Mouse (Mus musculus): Measurements from ENCODE around the gene Enah. TPM values are rescaled to one million over a fixed set of nuclear protein-coding genes. Genes with fewer than 3 reads are reported as not detected.

Gene Enah
- polyA plus RNA-seq, 1 experiment from 2014 or later = 23.5 TPM

DNA sequence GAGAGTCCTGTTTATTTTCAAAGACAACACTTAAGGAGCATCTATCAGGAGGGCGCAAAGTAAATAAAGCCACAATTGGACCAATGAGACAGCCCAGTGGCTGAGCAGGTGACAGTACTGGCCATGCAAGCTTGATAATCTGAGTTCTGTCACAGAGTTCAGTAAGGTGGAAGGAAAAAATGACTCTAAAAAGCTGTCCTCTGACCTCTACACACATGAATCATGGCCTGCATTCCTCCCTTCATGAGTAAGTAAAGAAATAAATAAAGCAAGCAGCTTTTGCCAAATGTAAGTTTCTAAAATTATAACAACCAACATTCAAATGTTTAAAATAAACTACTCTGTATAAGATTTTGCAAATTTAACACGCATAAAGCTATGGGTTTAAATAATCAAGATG, 35.0 kb downstream of the Enah start:
- peaks cover 2% of the 10 kb centered on the region; the same call in 1 of the 2 replicates for H3K4me1 ChIP-seq (ENCODE audit: control insufficient read depth, insufficient read depth, low read depth, low read length)
- H3K36me3 ChIP-seq (ENCODE audit: control insufficient read depth, insufficient read depth, low read length) = no peaks in the 10 kb centered on the region
- H3K9ac ChIP-seq (ENCODE audit: low read depth, low read length) = no peak overlapping the region
- no peak overlapping the region for H3K27ac ChIP-seq (ENCODE audit: low read depth, low read length)
- no peak overlapping the region for H3K4me3 ChIP-seq (ENCODE audit: low read length)
- no peak for ATAC-seq
- no peaks in the 10 kb centered on the region; the same call in 1 of the 2 replicates for H3K9me3 ChIP-seq (ENCODE audit: control insufficient read depth, low read length)
- no peaks in the 10 kb centered on the region for H3K27me3 ChIP-seq (replicated peaks; ENCODE audit: control insufficient read depth, insufficient read depth, low read length)
- WGBS = 97% methylated on average over 2 of the region's 2 CpGs
- H3K4me2 ChIP-seq (ENCODE audit: low read length) = no peak overlapping the region

- 72% methylated on average over 14 of the region's 14 CpGs for WGBS
- peaks cover 3% of the 10 kb centered on the region; the same call in 1 of the 2 replicates for H3K4me1 ChIP-seq (ENCODE audit: control insufficient read depth, insufficient read depth, low read depth, low read length)
- H3K36me3 ChIP-seq (ENCODE audit: control insufficient read depth, insufficient read depth, low read length) = no peaks in the 10 kb centered on the region
- no peak overlapping the region for H3K4me2 ChIP-seq (ENCODE audit: low read length)
- no peak overlapping the region for H3K4me3 ChIP-seq (ENCODE audit: low read length)
- ATAC-seq = 0 out of 2 replicates have a peak, but pooled peaks have one; percentile 31
- H3K9ac ChIP-seq (ENCODE audit: low read depth, low read length) = no peak overlapping the region
- no peaks in the 10 kb centered on the region for H3K27me3 ChIP-seq (replicated peaks; ENCODE audit: control insufficient read depth, insufficient read depth, low read length)
- no peaks in the 10 kb centered on the region; the same call in 1 of the 2 replicates for H3K9me3 ChIP-seq (ENCODE audit: control insufficient read depth, low read length)
- H3K27ac ChIP-seq (ENCODE audit: low read depth, low read length) = no peak overlapping the region
Measured at GRCm38 (mm10) chr1:181980017-181980719, 39.6 kb downstream of the Enah start.

DNA sequence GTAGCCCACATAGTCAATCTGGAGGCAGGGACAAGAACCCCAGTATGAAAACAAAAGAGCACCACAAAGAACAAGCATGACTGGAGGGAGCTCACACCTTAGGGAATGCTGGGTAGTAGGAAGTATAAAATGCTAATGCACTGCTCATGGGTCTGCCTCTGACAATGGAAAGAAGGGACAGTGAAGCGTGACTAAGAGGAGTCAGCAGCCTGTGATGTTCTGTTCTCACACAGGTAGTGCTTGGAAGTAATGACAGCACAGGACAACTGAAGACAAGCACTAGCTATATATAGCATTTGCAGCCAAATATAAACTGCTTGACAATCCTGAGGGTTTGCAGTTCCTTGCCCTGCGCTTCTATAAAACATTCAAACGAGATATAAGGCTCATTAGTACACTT, 44.3 kb downstream of the Enah start:
- peak; percentile 48; the same call in 1 of the 2 replicates for ATAC-seq

GRCm38 (mm10) chr1:181974897-181975296, 44.9 kb downstream of the Enah start:
- Histone ChIP-seq H3K4me1 (ENCODE audit: control insufficient read depth, insufficient read depth, low read depth, low read length) (peaks cover 3% of the 10 kb centered on the region; the same call in 1 of the 2 replicates), H3K9me3 (ENCODE audit: control insufficient read depth, low read length) (no peaks in the 10 kb centered on the region), H3K36me3 (ENCODE audit: control insufficient read depth, insufficient read depth, low read length) (no peaks in the 10 kb centered on the region), H3K27me3 (replicated peaks; ENCODE audit: control insufficient read depth, insufficient read depth, low read length) (no peaks in the 10 kb centered on the region), H3K4me2 (ENCODE audit: low read length) (no peak overlapping the region), H3K9ac (ENCODE audit: low read depth, low read length) (no peak overlapping the region), H3K4me3 (ENCODE audit: low read length) (no peak overlapping the region), H3K27ac (ENCODE audit: low read depth, low read length) (no peak overlapping the region)
- ATAC-seq = no peak

More for the DNA sequence above, 44.3 kb downstream of the Enah start:
- Histone ChIP-seq H3K27me3 (replicated peaks; ENCODE audit: control insufficient read depth, insufficient read depth, low read length) (no peaks in the 10 kb centered on the region), H3K36me3 (ENCODE audit: control insufficient read depth, insufficient read depth, low read length) (no peaks in the 10 kb centered on the region), H3K4me2 (ENCODE audit: low read length) (no peak overlapping the region), H3K9ac (ENCODE audit: low read depth, low read length) (no peak overlapping the region), H3K9me3 (ENCODE audit: control insufficient read depth, low read length) (no peaks in the 10 kb centered on the region), H3K27ac (ENCODE audit: low read depth, low read length) (no peak overlapping the region), H3K4me1 (ENCODE audit: control insufficient read depth, insufficient read depth, low read depth, low read length) (peaks cover 3% of the 10 kb centered on the region; the same call in 1 of the 2 replicates), H3K4me3 (ENCODE audit: low read length) (no peak overlapping the region)
- 78% methylated on average over 3 of the region's 3 CpGs for WGBS

DNA sequence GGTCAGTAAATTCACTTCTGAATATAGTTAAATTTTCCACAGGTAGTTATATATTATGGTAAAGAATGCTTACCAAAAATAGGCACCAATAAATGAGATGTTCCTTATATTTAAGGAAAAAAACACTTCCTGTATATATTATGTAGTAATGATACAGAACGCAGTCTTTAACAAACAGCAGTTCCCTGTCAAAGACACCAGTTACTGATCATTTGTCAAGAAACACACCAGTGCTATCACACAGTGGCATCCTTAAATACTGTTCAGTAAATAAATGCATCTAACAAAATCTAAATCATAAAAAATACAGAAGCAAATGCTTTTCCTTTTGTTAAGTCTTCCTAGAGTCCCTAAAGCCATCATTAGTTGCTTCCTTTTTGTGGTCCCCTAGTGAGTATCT, 54.5 kb downstream of the Enah start:
- no peaks in the 10 kb centered on the region for H3K27me3 ChIP-seq (replicated peaks; ENCODE audit: control insufficient read depth, insufficient read depth, low read length)
- H3K36me3 ChIP-seq (ENCODE audit: control insufficient read depth, insufficient read depth, low read length) = 0 out of 2 replicates have a peak, but pooled peaks cover 2% of the 10 kb centered on the region
- no peak overlapping the region for H3K4me3 ChIP-seq (ENCODE audit: low read length)
- H3K27ac ChIP-seq (ENCODE audit: low read depth, low read length) = no peak overlapping the region
- H3K9me3 ChIP-seq (ENCODE audit: control insufficient read depth, low read length) = no peaks in the 10 kb centered on the region
- H3K4me1 ChIP-seq (ENCODE audit: control insufficient read depth, insufficient read depth, low read depth, low read length) = peaks cover 4% of the 10 kb centered on the region; the same call in 1 of the 2 replicates
- WGBS = 91% methylated on average over 1 of the region's 1 CpGs
- H3K9ac ChIP-seq (ENCODE audit: low read depth, low read length) = no peak overlapping the region
- no peak for ATAC-seq
- H3K4me2 ChIP-seq (ENCODE audit: low read length) = no peak overlapping the region

DNA sequence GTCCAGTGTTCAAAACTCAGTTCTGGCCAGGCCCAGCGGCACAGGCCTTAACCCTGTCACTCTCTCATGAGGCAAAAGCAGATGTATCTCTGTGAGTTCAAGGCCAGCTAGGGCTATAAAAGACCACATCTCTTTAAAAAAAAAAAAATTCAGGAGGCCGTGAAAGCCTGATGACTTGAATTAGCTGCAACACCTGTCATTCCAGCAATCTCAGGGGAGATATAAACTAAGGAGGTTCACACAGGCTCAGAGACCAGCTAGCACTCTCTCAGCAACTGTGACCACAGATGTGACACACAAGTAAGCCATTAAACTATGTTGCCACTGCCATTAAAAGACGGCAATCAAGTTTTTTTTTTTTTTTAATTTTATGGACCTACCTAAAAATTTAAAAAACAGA, 56.0 kb downstream of the Enah start:
- Histone ChIP-seq H3K4me2 (ENCODE audit: low read length) (no peak overlapping the region), H3K36me3 (ENCODE audit: control insufficient read depth, insufficient read depth, low read length) (0 out of 2 replicates have a peak, but pooled peaks cover 2% of the 10 kb centered on the region), H3K4me3 (ENCODE audit: low read length) (no peak overlapping the region), H3K9me3 (ENCODE audit: control insufficient read depth, low read length) (no peaks in the 10 kb centered on the region), H3K27me3 (replicated peaks; ENCODE audit: control insufficient read depth, insufficient read depth, low read length) (no peaks in the 10 kb centered on the region), H3K27ac (ENCODE audit: low read depth, low read length) (no peak overlapping the region), H3K9ac (ENCODE audit: low read depth, low read length) (no peak overlapping the region), H3K4me1 (ENCODE audit: control insufficient read depth, insufficient read depth, low read depth, low read length) (peaks cover 4% of the 10 kb centered on the region; the same call in 1 of the 2 replicates)
- ATAC-seq = no peak
- WGBS = 68% methylated on average over 3 of the region's 3 CpGs

DNA sequence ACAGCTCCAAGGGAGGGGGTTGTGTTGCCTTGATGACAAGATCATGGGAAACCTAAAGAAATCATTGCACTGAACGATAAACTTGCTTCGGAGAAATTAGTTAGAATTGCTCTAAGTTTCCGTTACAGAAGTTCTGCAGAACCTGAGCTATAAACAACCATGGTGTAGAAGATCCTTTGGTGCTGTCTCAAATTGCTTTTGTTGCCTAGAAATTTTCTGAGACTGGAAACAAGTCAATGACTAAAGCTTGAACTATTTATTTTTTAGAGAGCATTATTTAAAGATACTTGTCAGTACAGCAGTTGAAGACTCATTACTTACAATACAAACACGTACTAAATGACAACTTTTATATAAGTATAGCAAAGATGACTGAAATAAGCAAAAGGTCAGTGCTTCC, 56.4 kb downstream of the Enah start:
- H3K36me3 ChIP-seq (ENCODE audit: control insufficient read depth, insufficient read depth, low read length) = 0 out of 2 replicates have a peak, but pooled peaks cover 2% of the 10 kb centered on the region
- no peak overlapping the region for H3K27ac ChIP-seq (ENCODE audit: low read depth, low read length)
- no peak overlapping the region for H3K9ac ChIP-seq (ENCODE audit: low read depth, low read length)
- WGBS = 91% methylated on average over 4 of the region's 4 CpGs
- no peaks in the 10 kb centered on the region; the same call in 1 of the 2 replicates for H3K4me1 ChIP-seq (ENCODE audit: control insufficient read depth, insufficient read depth, low read depth, low read length)
- no peaks in the 10 kb centered on the region for H3K9me3 ChIP-seq (ENCODE audit: control insufficient read depth, low read length)
- H3K4me2 ChIP-seq (ENCODE audit: low read length) = no peak overlapping the region
- H3K27me3 ChIP-seq (replicated peaks; ENCODE audit: control insufficient read depth, insufficient read depth, low read length) = no peaks in the 10 kb centered on the region
- no peak for ATAC-seq
- no peak overlapping the region for H3K4me3 ChIP-seq (ENCODE audit: low read length)

DNA sequence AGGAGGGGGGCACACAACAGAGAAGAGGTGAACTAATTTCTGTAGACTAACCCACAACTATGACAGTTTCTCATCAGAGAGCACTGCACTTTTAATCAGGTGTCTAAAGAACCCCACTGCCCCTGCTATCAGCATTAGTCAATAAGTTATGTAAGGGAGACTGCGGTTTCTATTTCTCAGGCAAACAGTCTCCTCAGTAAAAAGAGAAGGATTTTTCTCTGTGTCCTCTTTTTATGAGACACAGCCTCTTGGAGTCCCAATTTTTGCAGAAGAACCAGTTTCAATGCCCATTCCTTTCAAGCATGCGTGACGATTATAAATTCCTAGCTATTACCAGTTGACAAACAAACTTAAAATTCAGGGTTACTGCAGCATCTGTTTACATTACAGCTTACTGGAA, 59.4 kb downstream of the Enah start:
- no peak for ATAC-seq
- Histone ChIP-seq H3K27me3 (replicated peaks; ENCODE audit: control insufficient read depth, insufficient read depth, low read length) (no peaks in the 10 kb centered on the region), H3K4me1 (ENCODE audit: control insufficient read depth, insufficient read depth, low read depth, low read length) (no peaks in the 10 kb centered on the region), H3K4me3 (ENCODE audit: low read length) (no peak overlapping the region), H3K4me2 (ENCODE audit: low read length) (no peak overlapping the region), H3K9ac (ENCODE audit: low read depth, low read length) (no peak overlapping the region), H3K27ac (ENCODE audit: low read depth, low read length) (no peak overlapping the region), H3K36me3 (ENCODE audit: control insufficient read depth, insufficient read depth, low read length) (0 out of 2 replicates have a peak, but pooled peaks cover 4% of the 10 kb centered on the region), H3K9me3 (ENCODE audit: control insufficient read depth, low read length) (no peaks in the 10 kb centered on the region)
- 91% methylated on average over 3 of the region's 3 CpGs for WGBS

- Histone ChIP-seq H3K27ac (ENCODE audit: low read depth, low read length) (no peak overlapping the region), H3K9me3 (ENCODE audit: control insufficient read depth, low read length) (no peaks in the 10 kb centered on the region), H3K36me3 (ENCODE audit: control insufficient read depth, insufficient read depth, low read length) (0 out of 2 replicates have a peak, but pooled peaks cover 4% of the 10 kb centered on the region), H3K4me1 (ENCODE audit: control insufficient read depth, insufficient read depth, low read depth, low read length) (no peaks in the 10 kb centered on the region), H3K27me3 (replicated peaks; ENCODE audit: control insufficient read depth, insufficient read depth, low read length) (no peaks in the 10 kb centered on the region), H3K4me2 (ENCODE audit: low read length) (no peak overlapping the region), H3K9ac (ENCODE audit: low read depth, low read length) (no peak overlapping the region), H3K4me3 (ENCODE audit: low read length) (no peak overlapping the region)
- ATAC-seq = no peak
- WGBS = 96% methylated on average over 1 of the region's 1 CpGs
Measured at GRCm38 (mm10) chr1:181958392-181958791, 61.4 kb downstream of the Enah start.

All from hindbrain, embryonic 16.5 days (tissue).